Mouse (Mus musculus): ENCODE data around the gene Rapgef1.

DNA sequence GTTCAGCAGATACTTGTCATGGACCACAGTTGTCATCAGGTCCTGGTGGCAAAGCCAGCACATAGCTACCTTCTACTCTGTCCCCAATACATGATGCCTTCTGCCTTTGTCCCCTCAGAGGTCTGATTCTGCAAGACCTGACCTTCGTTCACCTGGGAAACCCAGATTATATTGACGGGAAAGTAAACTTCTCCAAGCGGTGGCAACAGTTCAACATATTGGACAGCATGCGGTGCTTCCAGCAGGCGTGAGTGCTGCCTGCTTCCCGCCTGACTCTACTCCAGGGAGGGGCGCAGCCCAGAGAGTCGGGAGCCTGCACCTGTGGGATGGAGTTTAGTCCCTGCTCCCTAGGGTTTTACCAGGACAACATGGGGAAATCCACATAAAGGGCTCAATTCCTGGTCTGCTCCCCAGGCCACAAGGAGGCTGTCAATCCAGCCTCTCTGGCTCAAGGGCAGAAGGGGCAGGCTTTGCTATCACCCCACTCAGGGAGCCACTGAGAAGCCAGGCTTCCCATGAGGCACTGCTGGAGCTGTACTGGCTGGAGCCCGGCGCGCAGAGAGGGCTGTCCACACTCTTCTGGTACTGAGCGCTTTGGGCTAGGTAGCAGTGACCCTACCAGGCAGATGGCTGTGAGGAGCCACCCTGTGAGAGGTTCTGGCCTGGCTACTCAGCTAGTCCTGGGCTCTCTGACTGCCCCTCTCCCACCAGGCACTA lies 117.8 kb downstream of the Rapgef1 start:
- no peak for TF ChIP-seq POLR2A (IDR thresholded peaks at IDR 0.05; ENCODE audit: borderline replicate concordance, control insufficient read depth, low read depth, low read length)
- no peak for TF ChIP-seq CTCF (IDR thresholded peaks at IDR 0.05; ENCODE audit: control insufficient read depth, insufficient read depth, low read length)
